In the genomic region with DNA sequence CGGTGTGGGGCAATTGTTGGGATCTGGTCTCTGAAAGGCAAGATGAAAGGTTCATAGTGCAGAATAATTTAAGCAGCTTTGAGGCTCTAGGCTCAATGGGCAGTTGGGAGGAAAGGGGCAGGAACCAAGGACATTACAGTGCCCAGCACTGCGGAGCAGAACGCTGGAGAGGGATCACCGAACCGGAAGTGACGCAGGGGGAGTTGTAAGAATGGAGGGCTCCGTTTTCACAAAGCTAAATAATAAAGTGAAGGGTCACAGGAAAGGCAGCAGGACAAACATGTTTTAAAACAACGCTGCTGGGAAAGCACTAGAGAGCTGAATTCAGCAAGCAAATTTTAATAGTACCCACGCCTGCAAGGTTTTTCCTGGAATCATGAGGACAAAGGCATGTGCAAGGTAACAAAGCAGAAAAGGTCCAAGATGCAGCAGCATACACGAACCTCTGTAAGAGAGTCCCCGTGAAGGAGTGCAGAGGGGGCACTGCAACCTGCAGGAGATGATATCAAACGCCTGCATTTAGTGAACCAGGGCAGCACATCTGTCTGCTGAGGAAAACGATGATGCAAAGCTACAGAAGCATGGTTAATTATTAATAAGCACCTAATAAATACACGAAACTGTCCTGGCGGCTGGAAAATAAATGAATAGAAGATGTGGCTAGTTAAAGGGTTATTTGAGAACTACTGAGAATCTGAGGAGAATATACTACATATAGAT, we compare ENCODE assay signal across 10 mouse cellular contexts.
DNase-seq lines count a peak whose midpoint lies in the region; TF ChIP-seq lines count a peak whose summit lies in the region.
"Had no signal": no experiment of that assay in that cellular context is flagged by ENCODE, and none has a peak within 500 bp of the region (broad histone marks: within the 10 kb centered on the region; RNA-seq: fewer than 3 reads in every experiment).

No protein-coding gene starts in this region.

- H3K4me3 ChIP-seq in testis, adult 2 months (ENCODE audit: control insufficient read depth, low read depth, low read length) = peak overlapping the region; percentile 36
- H3K4me3 ChIP-seq: lung, embryonic 15.5 days had no signal

- peak; percentile 53 for DNase-seq in adrenal gland, postnatal 14 days
- DNase-seq in adrenal gland, adult 8-10 months = no peak
- DNase-seq in testis, postnatal 14 days (ENCODE audit: low spot score) = no peak
- peak; percentile 60 to 67 for DNase-seq in kidney, postnatal 4 days
- DNase-seq in thymus, postnatal 25 days = no peak
- no peak for DNase-seq in left cerebral cortex, postnatal 36 days (ENCODE audit: low spot score in 2 of 2)
- no peak for DNase-seq in yolk sac, embryonic 10.5 days (ENCODE audit: low spot score)
- DNase-seq: cerebellum, adult 11-12 months had no signal

- no peaks in the 10 kb centered on the region for H3K27me3 ChIP-seq in testis, adult 2 months (ENCODE audit: control insufficient read depth, insufficient read depth, low read length)
- H3K27me3 ChIP-seq: lung, embryonic 15.5 days had no signal

- no peak for TF ChIP-seq POLR2A in testis, adult 2 months (IDR thresholded peaks at IDR 0.05; ENCODE audit: control insufficient read depth, low read depth, low read length)

- H3K36me3 ChIP-seq in testis, adult 2 months (ENCODE audit: control insufficient read depth, insufficient read depth, low read length) = no peaks in the 10 kb centered on the region
- H3K36me3 ChIP-seq: lung, embryonic 15.5 days had no signal

- H3K27ac ChIP-seq in testis, adult 2 months (ENCODE audit: control insufficient read depth, insufficient read depth, low read depth, low read length) = peak overlapping the region; percentile 5; the same call in 1 of the 2 replicates
- H3K27ac ChIP-seq: lung, embryonic 15.5 days had no signal

- peaks cover 4% of the 10 kb centered on the region for H3K4me1 ChIP-seq in testis, adult 2 months (ENCODE audit: control insufficient read depth, insufficient read depth, low read length)

- TF ChIP-seq CTCF in testis, adult 2 months (IDR thresholded peaks at IDR 0.05; ENCODE audit: control insufficient read depth, insufficient read depth, insufficient replicate concordance, low read depth, low read length) = no peak

- intact Hi-C loops in left cerebral cortex, postnatal 36 days (cut with DNase I) = no loop called here

Comparison
In these comparisons a context has a peak if more than half of its experiments do, and no peak if none do; other contexts are left out.
1. DNase-seq: peak in adrenal gland, postnatal 14 days (single experiment) and kidney, postnatal 4 days (2 of 2); none in adrenal gland, adult 8-10 months (single experiment), testis, postnatal 14 days (single experiment), thymus, postnatal 25 days (single experiment), left cerebral cortex, postnatal 36 days (0 of 2) and yolk sac, embryonic 10.5 days (single experiment).